Mouse (Mus musculus) cerebellum, adult 11-12 months (tissue): ENCODE data around the gene Gm20388.

Source experiments
- DNase-seq: peaks from one replicate; pipeline ENCODE4 v3.0.0; 2022

Gene Gm20388

DNA sequence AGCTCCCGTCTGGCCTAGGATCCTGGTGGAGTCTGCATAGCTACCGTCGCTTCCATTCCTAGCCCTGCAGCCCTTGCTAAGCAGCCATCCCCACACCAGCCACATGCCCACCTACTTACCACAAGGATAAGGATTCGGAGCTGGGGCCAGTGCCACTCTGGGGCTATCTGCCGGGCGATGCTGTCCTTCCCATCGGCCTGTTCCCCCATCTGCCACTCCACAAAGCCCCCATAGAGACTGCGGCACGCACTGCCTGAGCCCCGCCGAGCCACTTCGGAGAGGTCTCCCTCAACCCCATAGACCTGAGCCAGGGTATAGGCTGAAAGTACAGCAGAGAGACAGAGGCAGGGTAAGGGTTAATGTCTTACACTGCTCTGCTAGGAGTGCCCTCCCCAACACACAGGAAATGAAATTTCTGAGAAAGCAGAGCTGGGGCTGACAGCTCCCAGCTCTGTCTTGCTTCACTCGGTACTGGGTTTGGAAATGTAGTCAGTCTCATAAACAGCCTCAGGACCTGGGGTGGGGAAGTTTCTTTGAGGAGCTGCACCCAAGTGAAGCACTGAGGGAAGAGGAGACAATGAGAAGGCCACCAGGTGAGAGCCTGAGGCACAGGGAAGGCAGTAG is 2527.2 kb downstream of the Gm20388 start:
- no peak for DNase-seq

DNA sequence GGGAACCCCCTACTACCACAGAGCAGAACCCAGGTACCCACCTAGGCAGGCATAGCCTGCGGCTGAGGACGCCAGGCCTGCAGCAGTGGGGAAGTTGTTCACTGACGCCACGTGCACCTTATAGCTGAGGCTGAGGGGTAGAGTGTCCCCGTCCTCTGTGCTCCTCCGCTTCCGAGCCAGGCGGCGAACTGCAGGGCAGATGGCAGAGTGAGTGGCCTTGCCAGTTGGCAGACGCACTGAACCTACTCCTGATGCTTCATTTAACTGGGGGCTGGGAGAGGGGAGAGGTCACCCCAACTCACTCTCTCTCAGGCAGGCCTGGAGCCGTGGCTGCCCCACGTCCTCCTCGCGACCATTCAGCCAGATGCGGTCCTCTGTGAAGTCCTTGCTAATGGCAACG is 2528.7 kb downstream of the Gm20388 start:
- DNase-seq, result peak; percentile 88

DNA sequence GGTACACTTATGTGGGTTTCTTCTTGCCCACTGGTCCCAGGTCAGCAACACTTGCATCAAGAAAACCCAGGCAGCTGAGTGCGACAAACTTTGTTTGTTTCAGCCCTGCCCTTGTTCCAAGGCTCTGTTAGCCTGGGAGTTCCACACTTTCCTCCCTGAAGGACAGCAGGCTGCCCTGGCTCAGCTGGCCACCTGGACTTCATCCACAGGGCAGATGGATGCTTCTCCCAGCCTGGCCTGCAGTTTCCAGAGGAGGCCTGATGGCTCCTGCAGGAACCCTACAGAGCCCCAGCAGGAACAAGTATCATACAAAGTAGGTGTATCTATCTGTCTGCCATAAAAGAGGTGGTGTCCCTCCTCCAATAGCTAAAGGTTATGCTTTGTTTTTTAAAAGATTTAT is 2530.7 kb downstream of the Gm20388 start:
- peak; percentile 43 for DNase-seq

DNA sequence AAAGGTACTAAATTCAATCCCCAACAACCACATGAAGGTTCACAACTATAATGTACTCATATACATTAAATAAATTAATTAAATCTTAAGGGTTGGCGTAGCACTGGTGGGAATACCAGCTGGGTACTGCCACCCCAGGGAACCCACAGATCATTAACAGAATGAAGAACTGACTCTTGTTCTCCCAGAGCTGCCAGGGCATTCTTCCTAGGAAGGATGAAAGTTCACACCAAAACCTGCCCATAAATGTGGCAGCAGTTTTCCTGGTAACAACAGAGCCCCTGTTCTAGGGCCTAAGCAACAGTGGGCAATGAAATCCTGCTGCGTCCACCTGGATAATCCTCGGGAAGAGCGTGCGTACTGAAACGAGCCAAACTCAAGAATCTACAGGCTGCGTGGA is 2531.7 kb downstream of the Gm20388 start:
- no peak for DNase-seq

- no peak for DNase-seq
Observed at GRCm38 (mm10) chr8:122442781-122443180, 2532.1 kb downstream of the Gm20388 start.

DNA sequence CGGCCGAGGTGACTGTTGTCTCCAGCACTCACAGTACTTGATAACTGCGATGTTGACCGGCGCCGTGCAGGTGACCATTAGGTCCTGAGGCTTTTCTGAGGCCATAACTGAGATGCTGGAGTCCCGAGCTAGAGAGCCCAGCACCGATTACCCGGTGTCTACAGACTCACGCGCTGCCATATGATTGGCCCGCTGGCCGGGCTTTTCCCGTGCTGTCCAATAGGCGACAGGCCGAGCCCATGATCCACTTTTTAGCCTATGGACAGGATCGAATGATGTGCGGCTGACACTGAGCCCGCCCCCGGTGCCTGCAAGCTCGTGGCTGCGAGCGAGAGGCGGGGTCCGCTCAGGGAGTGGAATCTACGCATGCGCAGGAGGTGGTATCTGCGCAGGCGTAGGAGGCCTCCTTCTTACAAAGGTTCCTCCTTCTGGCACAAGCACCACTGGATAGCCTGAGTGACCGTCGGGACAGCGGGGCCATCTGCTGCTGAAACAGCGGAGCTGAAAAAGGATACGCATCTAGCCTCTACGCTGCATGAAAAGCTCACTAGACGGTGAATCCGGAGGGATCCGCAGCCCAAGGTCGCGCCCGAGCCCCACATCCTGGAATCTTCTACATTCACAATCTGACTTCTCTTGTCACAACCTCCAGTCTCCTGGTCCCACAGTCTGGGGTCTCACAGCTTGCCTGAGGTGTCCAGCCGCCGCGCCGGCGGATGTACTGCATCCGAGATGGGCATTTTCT is 2532.8 kb downstream of the Gm20388 start, which contains the start of gene Mvd:
Gene Mvd (minus strand): TSS at position 161 of the 745 bp plus-strand sequence.
- peak; percentile 100 for DNase-seq

- DNase-seq, result peak; percentile 83
Observed at GRCm38 (mm10) chr8:122444058-122444748, 2533.6 kb downstream of the Gm20388 start.

GRCm38 (mm10) chr8:122445203-122445602 is 2534.6 kb downstream of the Gm20388 start:
- no peak for DNase-seq

GRCm38 (mm10) chr8:122451161-122451703 is 2540.6 kb downstream of the Gm20388 start:
- no peak for DNase-seq

DNA sequence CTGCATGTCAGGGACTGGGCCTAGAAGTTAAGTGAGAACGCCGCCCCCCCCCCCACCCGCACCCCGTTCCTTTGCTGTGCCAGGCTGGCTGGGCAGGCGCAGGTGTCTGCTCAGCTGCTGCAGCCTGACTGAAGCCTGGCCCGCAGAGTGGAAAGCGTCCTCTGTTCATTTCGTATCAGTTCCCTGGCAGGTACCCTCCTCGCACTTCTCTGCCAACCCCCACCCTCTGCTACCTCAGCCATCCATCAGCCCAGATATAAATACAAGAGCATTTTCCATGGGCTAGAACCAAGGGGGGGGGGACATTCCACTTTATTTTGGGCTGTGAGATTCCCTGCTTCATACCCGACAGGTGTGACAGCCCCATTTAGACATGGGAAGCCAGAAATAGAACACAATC is 2541.5 kb downstream of the Gm20388 start:
- no peak for DNase-seq

- DNase-seq, result no peak
Observed at GRCm38 (mm10) chr8:122454409-122454808, 2543.8 kb downstream of the Gm20388 start.

GRCm38 (mm10) chr8:122457171-122457570 is 2546.5 kb downstream of the Gm20388 start:
- no peak for DNase-seq

- no peak for DNase-seq
Observed at GRCm38 (mm10) chr8:122459218-122459900, 2548.7 kb downstream of the Gm20388 start.

DNA sequence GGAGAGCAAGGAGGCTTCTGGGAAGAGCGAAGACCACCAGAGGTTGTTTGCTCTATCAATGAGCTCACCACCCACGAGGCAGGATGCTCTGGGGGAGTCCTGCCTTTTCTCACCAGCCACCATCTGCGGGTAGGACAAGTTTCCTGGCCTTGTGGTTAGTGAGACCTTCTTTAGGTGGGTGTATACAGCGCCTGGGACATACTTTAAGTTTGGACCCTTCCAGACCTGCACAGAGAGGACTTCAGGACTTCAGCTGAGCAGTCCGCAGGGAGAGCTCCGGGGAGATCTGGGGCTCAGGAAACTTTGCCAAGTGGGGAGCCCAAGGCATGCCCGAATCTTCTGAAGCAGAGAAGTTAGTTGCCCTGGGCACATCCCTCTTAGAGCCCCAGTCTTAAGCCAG is 2549.3 kb downstream of the Gm20388 start:
- no peak for DNase-seq

DNA sequence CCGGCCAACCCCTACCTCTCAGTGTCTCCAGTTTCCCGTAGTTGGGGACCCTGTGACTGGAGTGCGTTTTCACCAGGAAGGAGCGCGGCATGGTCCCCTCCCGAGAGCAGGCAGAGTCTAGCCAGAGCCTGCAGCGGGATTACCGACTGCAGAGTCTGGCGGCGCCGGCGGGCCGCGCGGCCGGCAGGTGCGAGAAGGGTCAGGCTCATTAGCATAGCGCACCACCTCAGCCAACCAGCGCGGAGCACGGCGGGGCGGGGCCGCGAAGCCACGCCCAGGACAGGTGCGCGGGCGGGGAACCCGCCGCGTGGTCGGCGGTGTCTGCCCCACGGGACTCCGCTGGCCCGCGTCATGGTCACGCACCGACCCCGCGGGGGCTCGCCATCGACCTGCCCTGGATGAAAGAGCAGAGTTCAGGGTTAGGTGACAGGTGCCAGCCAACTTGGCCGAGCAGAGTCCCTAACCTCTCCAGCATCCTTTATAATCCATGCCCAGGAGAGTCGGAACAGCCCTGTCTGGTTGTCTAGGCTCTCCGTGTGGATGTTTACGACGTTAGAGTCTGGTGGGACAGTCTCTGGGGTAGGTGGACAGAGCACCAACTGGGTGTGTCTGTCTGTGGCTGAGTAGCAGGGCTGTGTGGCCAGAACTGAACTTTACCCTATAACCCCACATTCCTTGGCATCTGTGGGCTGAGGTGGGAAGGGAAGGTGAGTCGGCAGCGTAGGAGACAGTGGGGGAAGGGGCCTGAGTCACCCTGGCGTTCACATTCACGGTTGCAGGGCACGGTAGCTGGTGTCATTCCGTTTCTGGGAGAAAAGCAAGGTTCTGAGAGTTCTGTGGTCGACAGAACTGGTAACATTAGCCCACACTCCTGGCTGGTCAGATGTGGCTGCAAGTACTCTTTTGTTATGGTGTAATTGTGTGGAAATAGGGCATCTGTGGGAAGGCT is 2550.2 kb downstream of the Gm20388 start, which contains the start of gene Snai3:
Gene Snai3 (minus strand): TSS at position 210 of the 949 bp plus-strand sequence.
- peak; percentile 72 for DNase-seq

DNA sequence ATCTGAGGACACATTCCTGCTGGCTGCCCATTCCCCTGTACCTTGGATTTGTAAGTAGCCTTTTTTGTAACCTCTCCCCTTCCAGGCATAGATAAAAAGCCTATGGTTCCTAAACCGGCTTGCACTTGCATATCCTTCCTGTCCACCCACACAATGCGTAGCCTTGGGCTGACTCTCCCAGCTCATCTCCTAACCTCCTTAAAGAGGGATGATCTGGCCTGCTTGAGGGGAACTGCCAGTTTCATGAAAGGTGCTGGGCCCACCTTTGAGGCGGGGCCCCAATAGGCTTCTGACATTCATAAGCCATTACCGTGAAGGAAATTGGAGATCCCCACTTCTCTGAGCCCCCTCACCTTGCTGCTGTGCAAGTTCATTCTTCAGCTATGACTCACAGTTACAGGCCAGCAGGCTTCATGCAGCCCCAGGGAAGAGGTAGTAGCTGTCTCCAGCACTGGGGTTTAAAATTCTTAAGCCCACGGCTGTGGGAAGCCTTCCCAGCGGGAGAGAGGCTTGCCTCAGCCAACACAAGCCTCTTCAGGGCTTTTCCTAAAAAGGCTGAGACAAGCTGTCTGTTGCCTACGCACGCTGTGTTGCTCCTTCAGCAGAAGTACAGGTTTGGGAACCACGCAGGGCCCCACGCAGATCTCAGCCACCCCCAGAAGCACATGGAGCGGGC is 2551.0 kb downstream of the Gm20388 start:
- DNase-seq, result no peak

- DNase-seq, result no peak
Observed at GRCm38 (mm10) chr8:122462510-122462909, 2551.9 kb downstream of the Gm20388 start.

DNA sequence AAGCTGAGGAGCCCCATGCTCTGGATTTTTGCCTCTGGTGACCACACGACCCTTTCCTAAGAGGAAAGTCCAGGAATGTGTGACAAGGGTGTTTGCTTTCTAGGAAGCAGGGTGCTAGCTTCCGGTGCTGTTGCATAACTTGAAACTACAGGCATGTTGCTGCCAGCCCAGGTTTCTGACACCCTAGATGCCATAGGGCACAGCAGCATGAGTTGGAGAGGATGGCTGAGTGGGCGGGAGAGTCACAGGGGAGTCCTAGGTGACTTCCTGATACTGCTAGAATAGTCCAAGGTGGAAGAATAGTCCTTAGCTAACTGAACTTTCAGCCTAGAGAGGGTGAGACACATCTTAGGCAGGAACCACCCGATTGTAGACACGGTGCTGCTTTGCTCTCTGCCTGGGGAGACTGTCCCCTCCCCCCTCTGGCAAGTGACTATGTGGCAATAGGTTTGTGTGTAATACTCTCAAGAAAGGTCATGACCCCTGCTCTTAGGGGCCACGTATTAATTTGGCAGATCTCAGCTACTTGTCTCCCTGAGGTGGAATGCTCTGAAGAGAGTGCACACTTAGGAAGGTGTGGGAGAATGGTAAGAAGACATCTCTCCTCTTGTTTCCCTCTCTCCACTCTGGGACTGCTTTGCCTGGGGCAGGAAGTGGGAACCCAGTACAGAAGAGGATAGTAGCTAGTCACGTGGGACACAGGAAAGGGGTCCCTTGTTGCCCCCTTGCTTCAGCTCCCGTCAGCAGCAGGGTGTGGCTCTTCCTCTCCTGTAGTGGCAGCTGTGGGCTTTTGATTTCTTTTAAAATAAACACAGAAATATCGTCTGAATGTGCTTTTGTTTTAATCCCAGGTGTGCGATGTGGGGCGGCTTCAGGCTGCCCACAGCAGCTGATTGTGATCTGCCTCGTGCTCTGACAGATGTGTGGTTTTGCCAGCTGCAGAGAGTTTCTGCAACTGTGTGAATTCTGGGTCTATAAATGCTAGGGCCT is 2553.3 kb downstream of the Gm20388 start:
- no peak for DNase-seq

GRCm38 (mm10) chr8:122464985-122465384 is 2554.3 kb downstream of the Gm20388 start:
- DNase-seq, result no peak

DNA sequence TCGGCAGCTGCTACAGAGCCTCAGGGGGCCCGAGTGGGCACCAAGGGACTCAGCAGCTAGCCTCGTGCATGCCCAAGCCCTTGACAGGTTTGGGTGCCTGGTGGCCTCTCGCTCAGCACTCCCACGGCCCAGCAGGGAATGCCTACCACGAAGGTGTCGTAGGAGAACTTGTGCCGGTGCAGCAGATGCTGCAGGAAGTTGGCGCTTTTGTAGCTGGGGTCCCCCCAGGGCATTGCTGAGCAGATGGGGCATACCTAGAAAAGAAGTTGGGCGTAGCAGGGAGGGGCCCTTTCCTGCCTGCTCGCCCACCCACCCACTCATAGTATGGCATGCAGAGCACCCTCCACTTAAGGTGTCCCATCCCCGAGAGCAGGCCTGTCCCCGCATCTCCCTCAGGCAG is 2557.2 kb downstream of the Gm20388 start:
- DNase-seq, result no peak
